7 mouse cellular contexts compared by ENCODE assay signal in genomic region chr2:73463431-73464194, GRCm38 (mm10).
A peak's percentile ranks its signal among the peaks of the same experiment; 100 is the strongest.
DNase-seq lines count a peak whose midpoint lies in the region.

No protein-coding gene starts in this region.

- peaks cover 9% of the 10 kb centered on the region for H3K36me3 ChIP-seq in macrophage (ENCODE audit: inconsistent target)

- peaks cover 100% of the 10 kb centered on the region for H3K79me2 ChIP-seq in macrophage (ENCODE audit: inconsistent target)

- peak overlapping the region; percentile 22 for H3K27ac ChIP-seq in macrophage

- peak; percentile 66 for DNase-seq in 416B (ENCODE audit: low read depth)
- DNase-seq in CD4-positive helper T cell, adult 2 months (ENCODE audit: low read depth, low spot score), result peak; percentile 84
- peak; percentile 56 for DNase-seq in heart, adult 8-10 months (ENCODE audit: low spot score)
- no peak for DNase-seq in right cerebral cortex, adult 18-20 months
- no peak for DNase-seq in spleen, postnatal 4 days (ENCODE audit: low spot score in 2 of 2)
- DNase-seq in retina, embryonic 14.5 days (ENCODE audit: low spot score), result no peak

- WGBS in macrophage (ENCODE audit: missing documents), result 23% methylated on average over 6 of the region's 7 CpGs

- H3K4me3 ChIP-seq in macrophage (ENCODE audit: inconsistent target), result no peak overlapping the region

Comparison
In these comparisons a context has a peak if more than half of its experiments do, and no peak if none do; other contexts are left out.
1. DNase-seq: peak in 416B (single experiment), CD4-positive helper T cell, adult 2 months (single experiment) and heart, adult 8-10 months (single experiment); none in right cerebral cortex, adult 18-20 months (single experiment), spleen, postnatal 4 days (0 of 2) and retina, embryonic 14.5 days (single experiment).